Mouse (Mus musculus): ENCODE measurements around the gene Zmiz1.

The Zmiz1 gene

GRCm38 (mm10) chr14:25516640-25517591, 57.9 kb downstream of the Zmiz1 start:
- peak; percentile 58 for DNase-seq

GRCm38 (mm10) chr14:25518645-25519044, 59.7 kb downstream of the Zmiz1 start:
- DNase-seq = no peak

- peak; percentile 93 for DNase-seq
These were observed 60.7 kb downstream of the Zmiz1 start for GRCm38 (mm10) chr14:25519656-25520055.

GRCm38 (mm10) chr14:25520589-25520988, 61.6 kb downstream of the Zmiz1 start:
- peak; percentile 62 for DNase-seq

- peak; percentile 56 for DNase-seq
These were observed 62.0 kb downstream of the Zmiz1 start for GRCm38 (mm10) chr14:25520991-25521390.

GRCm38 (mm10) chr14:25521500-25521899, 62.5 kb downstream of the Zmiz1 start:
- DNase-seq = no peak

GRCm38 (mm10) chr14:25522415-25522814, 63.4 kb downstream of the Zmiz1 start:
- no peak for DNase-seq

GRCm38 (mm10) chr14:25523230-25524110, 64.5 kb downstream of the Zmiz1 start:
- no peak for DNase-seq

- no peak for DNase-seq
These were observed 65.1 kb downstream of the Zmiz1 start for GRCm38 (mm10) chr14:25524111-25524495.

GRCm38 (mm10) chr14:25524884-25525283, 65.9 kb downstream of the Zmiz1 start:
- no peak for DNase-seq

GRCm38 (mm10) chr14:25525729-25526128, 66.7 kb downstream of the Zmiz1 start:
- no peak for DNase-seq

GRCm38 (mm10) chr14:25526872-25527271, 67.9 kb downstream of the Zmiz1 start:
- no peak for DNase-seq

GRCm38 (mm10) chr14:25527321-25527720, 68.3 kb downstream of the Zmiz1 start:
- DNase-seq = peak; percentile 61

- no peak for DNase-seq
These were observed 71.4 kb downstream of the Zmiz1 start for GRCm38 (mm10) chr14:25530342-25530741.

GRCm38 (mm10) chr14:25530815-25531214, 71.8 kb downstream of the Zmiz1 start:
- no peak for DNase-seq

GRCm38 (mm10) chr14:25533010-25533409, 74.0 kb downstream of the Zmiz1 start:
- no peak for DNase-seq

- DNase-seq = no peak
These were observed 74.8 kb downstream of the Zmiz1 start for GRCm38 (mm10) chr14:25533631-25534395.

GRCm38 (mm10) chr14:25534396-25534769, 75.4 kb downstream of the Zmiz1 start:
- DNase-seq = no peak

GRCm38 (mm10) chr14:25534918-25535582, 76.1 kb downstream of the Zmiz1 start:
- DNase-seq = no peak

- no peak for DNase-seq
These were observed 76.6 kb downstream of the Zmiz1 start for GRCm38 (mm10) chr14:25535583-25535943.

GRCm38 (mm10) chr14:25536476-25536875, 77.5 kb downstream of the Zmiz1 start:
- no peak for DNase-seq

- no peak for DNase-seq
These were observed 78.4 kb downstream of the Zmiz1 start for GRCm38 (mm10) chr14:25537351-25537750.

Data from cerebellum, adult 8-10 months (tissue).